8 mouse cellular contexts compared by ENCODE assay signal in the genomic region with DNA sequence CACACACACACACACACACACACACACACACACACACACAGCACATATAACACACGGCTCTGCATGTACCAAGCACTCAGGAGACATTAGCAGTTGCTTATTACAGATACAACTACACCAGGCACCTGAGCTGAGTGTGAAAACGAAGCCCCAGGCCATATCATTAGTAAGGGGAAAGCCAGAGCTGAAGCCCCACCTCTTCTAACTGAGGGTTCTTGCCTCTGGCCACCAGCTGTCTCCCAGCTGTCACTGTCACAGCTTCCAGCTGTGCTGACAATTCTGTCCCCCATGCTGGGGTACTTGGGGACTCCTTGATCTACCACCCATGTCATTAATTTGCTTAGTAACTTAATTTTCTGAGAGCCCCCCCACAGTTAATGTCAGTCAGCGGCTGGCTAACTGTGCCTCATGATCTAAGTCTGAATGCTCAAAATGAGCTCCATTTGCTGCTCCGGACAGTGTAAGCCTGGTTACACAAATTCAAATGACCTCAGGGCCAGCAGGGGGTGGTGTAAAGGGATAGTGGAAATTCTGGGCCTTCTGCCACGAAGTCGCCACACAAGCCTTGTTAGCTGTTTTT. TPM values are rescaled to one million over a fixed set of nuclear protein-coding genes. Genes with fewer than 3 reads are reported as not detected.
A peak's percentile ranks its signal among the peaks of the same experiment; 100 is the strongest.
DNase-seq lines count a peak whose midpoint lies in the region; ATAC-seq and TF ChIP-seq lines count a peak whose summit lies in the region.
"Had no signal": no experiment of that assay in that cellular context is flagged by ENCODE, and none has a peak within 500 bp of the region (broad histone marks: within the 10 kb centered on the region; RNA-seq: fewer than 3 reads in every experiment).

No protein-coding gene starts in this region.

- peak; percentile 59 for ATAC-seq in kidney, postnatal 0 days (replicated peaks; ENCODE audit: low FRiP score, low read depth)

- no peak overlapping the region for H3K27ac ChIP-seq in kidney, postnatal 0 days

- H3K27me3 ChIP-seq in kidney, postnatal 0 days (ENCODE audit: insufficient read depth, low read length), result no peaks in the 10 kb centered on the region
- H3K27me3 ChIP-seq: megakaryocyte, embryonic 14.5 days had no signal

- H3K4me2 ChIP-seq in kidney, postnatal 0 days (ENCODE audit: low read length), result no peak overlapping the region

- 15% methylated on average over 6 of the region's 6 CpGs for WGBS in kidney, postnatal 0 days

- H3K4me1 ChIP-seq in kidney, postnatal 0 days (replicated peaks; ENCODE audit: insufficient read depth, low read length), result no peaks in the 10 kb centered on the region

- H3K9me3 ChIP-seq in kidney, postnatal 0 days (replicated peaks; ENCODE audit: low read length), result no peaks in the 10 kb centered on the region
- H3K9me3 ChIP-seq: megakaryocyte, embryonic 14.5 days had no signal

- peak; percentile 59 for TF ChIP-seq CTCF in kidney, postnatal 0 days (IDR thresholded peaks at IDR 0.05; ENCODE audit: low read depth)

- H3K9ac ChIP-seq in kidney, postnatal 0 days (ENCODE audit: low read depth, low read length), result no peak overlapping the region

- no peaks in the 10 kb centered on the region for H3K36me3 ChIP-seq in kidney, postnatal 0 days (ENCODE audit: insufficient read depth, low read length)

- no peak overlapping the region for H3K4me3 ChIP-seq in kidney, postnatal 0 days (replicated peaks; ENCODE audit: low read depth, low read length)
- H3K4me3 ChIP-seq: megakaryocyte, embryonic 14.5 days had no signal

- peak; percentile 29 for DNase-seq in R1 (ENCODE audit: low read depth, low spot score)
- DNase-seq in cerebellum, adult 9-10 months, result peak; percentile 77
- peak; percentile 16 for DNase-seq in gastrocnemius, postnatal 25 days
- DNase-seq in kidney, postnatal 0 days (ENCODE audit: low spot score), result peak; percentile 85
- DNase-seq in mesoderm, embryonic 11.5 days (ENCODE audit: low read depth, low spot score), result peak; percentile 59
- no peak for DNase-seq in spleen, adult 12 weeks (ENCODE audit: low spot score)
- no peak for DNase-seq in thymus, postnatal 0 days (ENCODE audit: low spot score)

RNA-seq across cellular contexts. Expression of gene Max, which starts 38.8 kb away (rescaled TPM):
- total RNA-seq in gastrocnemius, postnatal 25 days (2021), result 10 to 100 TPM; 24.5 to 26.8 TPM
- 15.2 and 15.9 TPM in 2 replicates for polyA plus RNA-seq in kidney, postnatal 0 days (2015; fragmentation: Nextera tagmentation; extraction: Ambion mirVana)
- polyA plus RNA-seq in thymus, postnatal 0 days (2015; fragmentation: Nextera tagmentation; extraction: Ambion mirVana), result 18.7 and 20.9 TPM in 2 replicates

Comparison
In these comparisons a context has a peak if more than half of its experiments do, and no peak if none do; other contexts are left out.
1. DNase-seq: peak in R1 (single experiment), cerebellum, adult 9-10 months (single experiment), gastrocnemius, postnatal 25 days (single experiment), kidney, postnatal 0 days (single experiment) and mesoderm, embryonic 11.5 days (single experiment); none in spleen, adult 12 weeks (single experiment) and thymus, postnatal 0 days (single experiment).